Mouse (Mus musculus) heart, postnatal 36 days (tissue): ENCODE results near the gene Hoxa11. TPM values are rescaled to one million over a fixed set of nuclear protein-coding genes. Genes with fewer than 3 reads are reported as not detected.
A peak's percentile ranks its signal among the peaks of the same experiment; 100 is the strongest.

Experiments
- DNase-seq, 2 experiments: peaks; one replicate each; pipeline ENCODE4 v3.0.0; 2021 to 2022
- intact Hi-C: fragments of 180-260 bp; cut with DNase I; formaldehyde crosslinking; loops from one replicate; pipeline ENCODE4 v1.15.1; 2025
- total RNA-seq, 2 experiments: library from RNA; stranded (reverse); gene quantifications; 2 replicates each; pipeline ENCODE4 v1.2.3; 2021

Gene Hoxa11
- total RNA-seq, 2 experiments from 2014 or later: not detected

DNA sequence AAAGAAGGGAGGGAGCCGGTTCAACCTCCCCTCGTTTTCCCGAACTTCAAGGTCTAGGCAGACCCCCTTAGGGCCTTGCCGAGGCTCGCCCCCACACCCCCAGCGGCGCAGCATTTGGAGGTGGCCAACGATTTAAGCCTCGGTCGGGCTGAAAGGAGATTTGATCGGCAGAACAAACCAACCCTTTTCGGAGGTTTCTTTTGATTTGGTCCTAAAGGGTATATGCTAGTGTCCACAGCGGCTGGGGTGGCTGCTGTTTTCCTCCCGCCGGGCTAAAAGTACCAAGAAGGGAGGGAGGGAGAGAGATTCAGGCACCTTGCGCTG is 3.8 kb upstream of the Hoxa11 start:
- intact Hi-C loops: loop anchor here (5.0 kb wide), 1 partner anchor 1067 kb away; no protein-coding TSS in a partner anchor
- DNase-seq: no peak

DNA sequence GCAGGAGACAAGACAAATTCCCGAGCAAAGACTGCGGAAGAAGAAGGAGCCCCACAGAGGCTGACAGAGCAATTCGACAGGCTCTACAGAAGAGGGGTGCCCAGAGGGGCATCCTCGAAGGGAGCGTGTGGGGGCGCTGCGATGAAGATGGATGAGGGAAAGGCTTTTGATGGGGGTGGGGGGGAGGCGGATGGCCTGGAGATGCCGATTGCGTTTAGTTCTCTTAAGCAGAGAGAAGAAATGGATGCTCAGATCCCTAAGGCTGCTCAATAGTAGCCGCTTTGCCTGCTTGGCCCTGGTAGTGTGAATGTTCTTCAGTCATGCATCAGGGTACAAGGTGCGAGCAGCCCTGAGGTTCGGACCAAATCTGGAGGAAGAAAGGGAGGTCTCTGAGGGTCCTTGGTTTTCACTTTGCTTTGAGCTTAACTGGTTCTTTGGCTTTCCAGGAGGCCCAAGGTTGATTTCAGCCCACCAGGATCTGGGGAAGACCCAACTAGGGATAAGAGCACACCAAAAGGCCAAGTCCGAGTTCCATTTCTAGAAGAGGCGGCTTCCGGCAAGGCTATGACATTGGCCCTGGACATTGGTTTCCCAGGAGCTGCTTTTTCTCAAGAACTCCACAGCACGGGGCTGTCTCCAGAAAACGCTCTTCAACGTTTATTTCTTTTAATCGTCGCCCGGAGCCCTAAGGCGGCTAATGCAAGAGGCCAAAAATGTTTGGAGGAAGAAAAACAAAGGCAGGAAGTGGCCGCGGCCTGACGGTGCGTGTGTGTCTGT is 3.2 kb upstream of the Hoxa11 start:
- no peak for DNase-seq
- intact Hi-C loops: loop anchor here (5.0 kb wide), 1 partner anchor 1067 kb away; no protein-coding TSS in a partner anchor

DNA sequence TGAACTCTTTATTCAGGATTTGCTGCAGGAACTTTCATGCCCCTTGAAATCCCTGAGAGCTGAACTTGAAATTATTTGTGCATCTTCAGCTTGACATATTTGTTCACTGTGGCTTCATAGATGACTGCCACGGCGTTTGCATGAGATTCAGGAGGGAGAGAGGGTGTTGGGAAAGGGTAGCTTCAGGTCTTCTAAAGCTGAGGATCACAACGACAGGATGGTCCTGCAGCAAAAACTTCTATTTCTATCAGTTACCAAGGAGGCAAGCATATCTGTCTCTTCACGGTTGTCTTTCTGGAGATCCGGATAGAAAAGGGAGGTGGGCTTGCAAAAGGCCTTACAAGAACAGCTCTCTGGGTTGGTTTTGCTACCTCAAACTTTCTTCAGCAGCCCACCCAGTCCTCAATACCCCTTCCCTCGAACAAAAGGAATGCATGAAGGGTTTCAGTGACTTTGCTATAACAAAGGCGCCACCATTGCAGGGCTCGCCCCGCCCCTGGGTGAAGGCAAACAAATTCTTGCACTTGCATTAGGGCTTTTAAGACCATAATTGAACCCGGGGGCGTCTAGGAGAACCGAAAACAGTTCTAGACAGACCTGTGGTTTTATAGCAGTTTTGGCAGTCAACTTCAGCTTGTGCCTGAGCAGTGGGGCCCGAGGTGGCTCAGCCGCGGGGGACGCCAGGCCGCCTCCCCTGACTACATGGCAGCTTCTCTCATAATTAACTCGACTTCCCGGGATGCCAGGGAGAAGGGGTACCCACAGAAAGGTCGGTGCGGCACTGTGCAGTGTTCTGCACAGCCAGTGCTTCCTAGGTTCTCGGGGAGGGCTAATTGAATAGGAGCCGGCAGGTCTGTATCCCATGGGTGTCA is 2.4 kb upstream of the Hoxa11 start:
- DNase-seq: no peak
- intact Hi-C loops: loop anchor here (5.0 kb wide), 1 partner anchor 1066 kb away; no protein-coding TSS in a partner anchor

DNA sequence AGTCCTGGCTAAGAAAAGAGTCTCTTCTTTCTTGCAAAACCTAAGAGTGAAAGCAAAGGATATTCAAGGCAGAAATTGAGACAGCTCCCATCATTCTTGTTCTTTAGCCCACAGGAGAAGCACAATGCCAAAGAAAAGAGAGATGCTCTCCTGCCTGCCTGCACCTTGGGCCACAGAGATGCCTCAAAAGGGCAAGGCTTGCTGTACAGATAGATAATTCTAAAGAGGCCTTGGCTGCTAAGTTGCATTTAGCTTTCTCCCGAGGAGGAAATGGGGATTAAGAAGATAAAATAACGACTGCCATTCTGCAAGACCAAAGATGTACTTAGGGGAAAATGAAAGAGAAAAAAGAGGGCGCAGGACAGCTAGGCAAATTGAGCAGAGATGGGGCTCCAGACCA is 1.3 kb upstream of the Hoxa11 start:
- intact Hi-C loops: loop anchor here (5.0 kb wide), 1 partner anchor 1065 kb away; no protein-coding TSS in a partner anchor
- DNase-seq: no peak

- no peak for DNase-seq
- intact Hi-C loops: loop anchor here (5.0 kb wide), 1 partner anchor 1064 kb away; no protein-coding TSS in a partner anchor
These were observed 793 bp upstream of the Hoxa11 start for GRCm38 (mm10) chr6:52246403-52246803.

GRCm38 (mm10) chr6:52245040-52245756 is 412 bp downstream of the Hoxa11 start:
- intact Hi-C loops: loop anchor here (5.0 kb wide), 1 partner anchor 1063 kb away; no protein-coding TSS in a partner anchor
- peak in 1 of 2 experiments; percentile 28 for DNase-seq

- intact Hi-C loops: loop anchor here (5.0 kb wide), 1 partner anchor 1062 kb away; no protein-coding TSS in a partner anchor
- DNase-seq: peak in 1 of 2 experiments; percentile 4
These were observed 1.1 kb downstream of the Hoxa11 start for GRCm38 (mm10) chr6:52244471-52245039.

DNA sequence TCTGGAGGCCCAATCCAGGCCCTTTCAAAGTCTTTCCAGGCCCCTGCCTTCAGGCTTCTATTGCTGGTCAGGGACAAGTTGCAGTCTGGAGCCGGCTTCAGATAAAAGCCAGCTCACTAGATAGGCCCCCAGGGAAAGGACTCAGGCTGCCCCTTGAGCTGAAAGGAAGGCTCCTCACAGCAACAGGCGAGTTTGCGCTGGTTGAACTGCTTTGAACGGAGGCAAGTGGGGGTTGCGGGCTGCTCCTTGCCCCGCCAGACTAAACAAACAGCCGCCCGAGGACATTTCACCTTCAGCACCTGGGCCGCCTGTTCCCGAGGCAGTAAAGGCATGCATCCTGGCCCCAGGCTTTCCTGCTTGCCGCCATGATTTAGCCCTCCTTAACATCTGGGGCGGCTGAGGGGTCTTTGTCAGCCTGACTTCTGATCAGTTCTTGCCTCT is 1.9 kb downstream of the Hoxa11 start:
- intact Hi-C loops: no loop called here
- no peak for DNase-seq

- no peak for DNase-seq
- intact Hi-C loops: no loop called here
These were observed 2.7 kb downstream of the Hoxa11 start for GRCm38 (mm10) chr6:52242801-52243332.

- DNase-seq: no peak
- intact Hi-C loops: no loop called here
These were observed 4.5 kb downstream of the Hoxa11 start for GRCm38 (mm10) chr6:52241001-52241621.

GRCm38 (mm10) chr6:52240389-52241000 is 5.1 kb downstream of the Hoxa11 start, which contains the start of gene Hoxa10:
Hoxa10 (minus strand) TSS chr6:52240854.
- DNase-seq: peak; percentile 66 to 76
- intact Hi-C loops: no loop called here

DNA sequence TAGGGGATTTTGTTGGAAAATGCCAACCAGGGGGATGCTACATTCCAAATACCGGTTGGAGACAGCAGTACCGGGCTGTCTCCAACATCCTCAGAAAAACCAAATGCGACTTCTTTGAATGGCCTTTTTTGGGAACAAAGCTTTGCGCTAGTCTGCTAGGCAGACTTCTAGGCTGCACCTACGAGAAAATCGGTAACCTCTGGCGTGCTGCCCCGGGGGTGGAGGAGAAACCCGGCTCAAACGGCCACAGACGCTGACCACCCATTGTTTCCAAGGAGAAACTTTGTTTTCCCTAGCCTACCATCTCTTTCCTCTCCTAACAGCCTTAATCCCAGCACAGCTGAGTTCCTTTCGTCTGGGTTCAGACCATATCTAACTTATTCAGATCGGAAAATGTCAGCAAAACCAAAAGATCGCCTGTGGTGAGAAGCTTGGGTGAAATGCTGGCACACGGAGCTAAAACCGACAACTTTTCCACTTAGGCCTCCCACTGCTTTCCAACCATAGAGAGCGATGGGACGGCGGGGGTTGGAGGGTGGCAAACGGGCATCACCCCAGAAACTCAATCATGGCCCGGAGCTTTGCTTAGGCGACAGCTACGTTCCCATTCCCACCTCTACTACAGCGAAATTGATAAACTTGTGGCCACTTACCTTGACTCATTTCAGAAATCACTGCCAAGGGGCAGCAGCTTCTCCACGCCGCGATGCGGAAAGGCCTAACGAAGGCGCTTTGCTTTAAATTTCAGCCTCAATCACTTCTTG is 5.8 kb downstream of the Hoxa11 start:
- intact Hi-C loops: no loop called here
- no peak for DNase-seq

GRCm38 (mm10) chr6:52238976-52239375 is 6.6 kb downstream of the Hoxa11 start:
- DNase-seq: no peak
- intact Hi-C loops: no loop called here

GRCm38 (mm10) chr6:52238155-52238545 is 7.5 kb downstream of the Hoxa11 start:
- intact Hi-C loops: no loop called here
- no peak for DNase-seq

DNA sequence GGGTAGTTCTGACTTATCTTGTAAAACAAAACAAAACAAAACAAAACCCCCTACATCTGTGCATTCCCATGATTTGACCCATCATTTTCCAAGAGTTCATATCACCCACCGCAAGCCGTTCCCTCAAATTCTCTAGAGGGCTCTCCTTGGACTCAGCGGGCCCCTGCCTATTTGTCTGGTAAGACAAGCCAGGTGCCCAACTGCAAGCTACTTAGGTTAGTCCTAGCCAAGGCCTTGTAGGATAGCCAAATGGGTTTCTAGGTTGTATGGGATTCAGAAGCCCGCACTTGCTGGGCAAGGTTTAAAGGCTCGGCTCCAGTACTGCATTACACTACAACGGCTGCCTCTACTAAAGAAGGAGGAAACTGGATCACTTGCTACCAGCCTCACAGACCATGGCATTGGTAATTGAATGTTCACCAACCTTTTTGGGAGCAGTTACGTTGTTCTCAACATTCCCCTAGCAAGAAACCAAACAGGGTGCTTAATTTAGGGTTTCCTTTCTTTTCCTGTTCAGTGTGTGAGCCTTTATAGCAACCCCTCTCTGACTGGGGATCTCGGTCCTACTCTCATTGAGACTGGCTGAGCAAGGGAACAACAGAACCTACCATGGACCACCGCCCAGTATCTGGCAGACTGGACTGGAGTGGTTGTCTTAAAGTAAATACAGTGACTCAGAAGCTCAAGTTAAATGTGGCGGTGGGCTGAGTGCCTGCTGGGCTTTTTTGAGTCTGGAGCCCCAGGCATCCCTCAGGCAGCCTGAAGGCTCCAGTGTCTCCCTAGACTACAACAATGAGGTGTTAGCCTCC is 8.1 kb downstream of the Hoxa11 start:
- intact Hi-C loops: no loop called here
- no peak for DNase-seq

DNA sequence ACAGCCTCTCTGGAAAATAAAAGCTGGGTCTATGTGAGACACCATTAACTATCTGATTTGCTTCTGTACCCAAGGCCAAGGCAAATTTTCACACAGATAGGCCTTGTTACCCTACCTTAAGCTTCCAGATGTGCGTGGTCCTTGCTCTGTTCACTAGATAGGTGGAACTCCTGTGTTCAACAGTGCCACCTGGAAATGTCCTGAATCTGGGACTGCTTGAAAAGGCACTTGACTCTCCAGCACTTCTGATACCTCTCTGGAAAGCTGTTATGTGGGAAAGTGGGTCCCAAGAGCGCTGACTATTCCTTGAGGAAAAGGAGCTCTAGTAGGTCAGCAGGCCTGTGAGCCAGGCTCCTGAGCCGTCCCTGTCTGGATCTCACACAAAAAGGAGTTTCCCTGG is 8.8 kb downstream of the Hoxa11 start:
- intact Hi-C loops: no loop called here
- no peak for DNase-seq

DNA sequence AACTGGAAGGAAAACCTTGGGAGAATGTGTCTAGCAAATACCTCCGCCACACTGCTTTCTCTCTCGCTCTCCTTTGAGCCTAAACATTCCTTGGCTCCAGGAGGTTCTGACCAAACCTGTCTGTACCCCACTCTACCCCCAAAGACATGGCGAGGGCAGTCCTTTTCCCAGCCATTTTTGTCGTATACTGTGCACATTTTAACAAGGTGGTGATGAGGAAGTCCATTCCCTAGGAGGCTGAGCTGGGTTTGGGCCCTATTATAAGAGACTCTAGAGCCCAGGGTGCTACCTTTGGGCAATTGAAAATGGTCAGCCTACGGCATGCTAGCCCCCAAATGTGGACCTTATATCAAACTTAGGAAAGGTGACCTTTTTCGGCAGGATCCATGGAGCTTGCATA is 9.7 kb downstream of the Hoxa11 start:
- intact Hi-C loops: no loop called here
- no peak for DNase-seq

- intact Hi-C loops: no loop called here
- DNase-seq: no peak
These were observed 10.3 kb downstream of the Hoxa11 start for GRCm38 (mm10) chr6:52235267-52235666.
